Mouse (Mus musculus): Measurements from ENCODE around the gene Crip1.
A peak's percentile ranks its signal among the peaks of the same experiment; 100 is the strongest.

Gene Crip1

DNA sequence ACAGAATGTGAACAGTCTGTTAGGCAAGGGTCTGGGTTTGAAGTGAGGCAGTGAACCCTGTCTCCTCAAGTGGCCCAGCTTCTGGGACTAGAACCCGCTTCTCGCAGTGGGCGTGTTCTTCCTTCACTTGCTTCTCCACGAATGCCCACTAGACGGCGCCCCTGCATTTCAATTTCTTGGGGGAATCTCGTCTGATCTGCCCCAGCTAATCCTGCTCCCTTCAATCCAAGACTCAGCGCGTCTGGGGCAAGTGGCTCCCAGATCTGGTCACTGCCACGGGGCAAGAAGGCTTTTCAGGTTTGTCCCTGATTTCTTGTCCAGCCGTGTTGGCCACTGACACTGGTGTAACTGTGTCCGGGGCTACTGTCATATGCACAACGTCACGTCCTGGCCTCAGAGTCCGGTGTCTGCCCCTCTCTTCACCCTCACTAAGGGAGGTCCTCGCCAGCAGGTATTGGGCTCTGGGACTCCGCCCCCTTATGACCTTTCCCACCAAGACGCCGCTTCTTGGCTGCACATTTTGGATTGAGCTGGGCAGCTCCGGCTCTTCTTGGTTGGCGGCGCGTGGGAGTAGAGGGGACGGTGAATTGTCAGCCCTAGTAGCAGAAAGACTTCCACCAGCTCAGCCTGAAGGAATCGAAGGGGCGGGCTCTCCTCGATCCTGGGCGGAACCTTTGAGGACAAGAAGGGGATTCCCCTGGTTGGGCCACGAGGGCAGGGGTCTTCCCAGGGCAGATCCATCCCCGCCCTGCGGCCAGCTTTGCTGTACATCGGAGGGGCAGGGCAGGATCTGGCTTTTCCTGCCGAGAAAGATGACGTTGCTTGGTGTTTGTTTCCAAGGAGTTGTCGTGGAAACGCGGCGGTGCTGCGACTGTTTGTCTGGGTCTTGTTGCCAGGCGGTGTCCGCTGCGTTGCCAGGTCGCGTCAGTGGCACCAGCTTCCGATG is at the start of gene Crip1:
Gene Crip1 (plus strand): TSS at position 205 of the 946 bp plus-strand sequence.
- DNase-seq: peak; percentile 93

DNA sequence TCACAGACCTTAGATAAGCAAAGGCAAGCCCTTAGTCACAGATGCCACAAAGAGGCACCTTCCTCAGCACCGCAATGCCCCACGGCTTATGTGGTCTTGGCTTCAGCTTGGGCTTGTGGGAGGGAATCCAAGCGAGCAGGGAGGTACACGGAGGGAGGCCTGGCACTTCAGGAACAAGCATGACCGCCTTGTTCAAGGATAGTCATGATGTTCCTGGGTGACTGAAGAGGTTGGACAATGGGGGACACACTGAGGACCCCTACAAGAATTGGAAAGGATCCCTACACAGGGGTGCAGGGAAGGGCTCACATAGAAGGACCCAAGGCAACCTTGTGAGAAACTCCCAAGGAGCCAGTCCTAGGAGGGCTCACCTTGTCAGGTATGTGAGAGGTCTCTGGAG is 49.1 kb upstream of the Crip1 start:
- no peak for DNase-seq

DNA sequence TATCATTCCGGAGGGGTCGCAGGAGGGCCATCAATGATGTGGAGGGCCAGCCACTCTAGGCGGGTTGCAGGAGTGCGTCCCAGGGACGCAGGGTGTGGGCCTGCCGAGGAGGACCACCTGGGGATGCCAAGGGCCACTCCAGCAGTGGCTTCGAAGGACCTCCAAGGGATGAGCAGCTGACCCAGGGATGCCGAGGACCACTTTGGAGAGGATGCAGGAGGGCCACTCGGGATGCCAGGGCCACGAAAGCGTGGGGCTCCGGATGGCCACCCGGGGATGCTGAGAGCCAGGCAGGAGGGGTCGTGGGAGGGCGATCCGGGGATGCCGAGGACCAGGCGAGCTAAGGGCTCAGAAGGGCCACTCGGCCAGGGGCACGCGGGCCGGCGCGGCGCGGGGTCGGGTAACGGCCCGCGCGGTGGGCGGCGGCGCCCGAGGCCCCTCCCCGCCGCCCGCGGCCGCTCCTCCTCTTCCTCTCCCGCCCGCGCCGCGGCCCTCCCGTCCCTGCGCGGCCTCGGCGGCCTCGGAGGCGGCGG is 48.3 kb upstream of the Crip1 start, which contains the start of gene Mta1:
Gene Mta1 (plus strand): TSS at position 530 of the 533 bp plus-strand sequence.
- DNase-seq: peak; percentile 47

DNA sequence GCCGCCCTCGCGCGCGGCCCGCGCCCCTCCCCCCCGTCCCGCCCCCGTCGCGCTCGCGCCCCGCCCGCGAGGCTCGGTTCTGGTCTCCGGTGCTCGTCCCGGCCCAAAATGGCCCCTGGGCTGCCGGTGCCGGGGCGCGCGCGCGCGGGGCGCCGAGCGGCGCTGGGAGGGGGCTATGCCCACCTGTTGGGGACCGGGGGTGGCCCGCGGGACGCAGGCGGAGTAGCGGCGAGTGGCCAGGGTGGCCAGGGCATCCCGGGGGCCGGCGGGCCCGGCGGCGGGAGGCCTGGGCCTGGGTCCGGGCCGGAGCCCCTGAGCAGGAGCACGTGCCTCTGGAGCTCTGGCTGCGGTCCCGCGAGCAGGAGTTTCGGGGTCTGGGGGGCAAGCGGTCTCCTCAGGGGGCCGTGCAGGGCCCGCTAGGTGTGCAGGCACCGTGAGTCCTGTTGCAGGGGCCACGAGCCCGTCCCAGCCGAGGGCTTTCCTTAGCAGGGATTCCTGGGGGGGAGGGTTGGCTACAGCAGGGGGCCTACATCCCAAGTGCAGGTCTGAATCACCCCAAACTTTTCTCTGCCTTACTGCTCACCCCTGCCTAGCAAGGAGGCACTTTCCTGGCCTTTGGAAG is 47.5 kb upstream of the Crip1 start:
- DNase-seq: no peak

DNA sequence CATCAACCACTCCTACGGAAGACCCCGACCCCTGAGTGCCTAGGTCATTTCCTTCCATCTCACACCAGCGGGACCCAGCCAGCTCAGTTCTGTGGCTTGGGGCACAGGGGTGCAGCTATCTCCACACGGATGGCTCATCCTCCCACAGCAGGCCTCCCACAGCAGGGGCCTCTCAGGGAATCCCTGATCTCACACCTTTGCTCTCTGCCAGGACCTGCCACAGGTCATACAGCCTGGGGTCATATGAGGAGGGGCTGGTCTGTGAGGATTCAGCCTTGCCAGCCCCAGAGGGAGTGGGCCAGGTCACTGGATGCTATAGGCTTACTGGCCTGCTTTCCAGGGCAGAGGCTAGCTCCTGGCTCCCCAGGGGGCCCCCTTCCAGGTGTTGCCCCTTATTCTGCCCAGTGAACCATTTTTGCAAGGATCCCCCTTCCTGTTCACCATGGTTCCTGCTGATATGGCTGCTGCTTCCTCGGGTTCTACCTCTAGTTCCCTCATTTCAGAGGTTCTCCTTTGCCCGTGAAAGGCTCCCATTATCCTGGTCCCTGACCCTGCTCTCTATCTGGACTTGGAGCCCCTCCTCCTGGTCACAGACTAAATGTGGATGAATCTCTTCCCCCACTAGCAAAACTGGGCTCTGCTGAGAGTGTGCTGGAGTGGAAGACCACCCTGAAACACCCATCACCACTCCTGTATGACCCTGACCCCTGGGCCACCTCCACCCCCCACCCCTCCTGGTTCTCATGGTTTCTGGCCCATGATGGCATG is 46.5 kb upstream of the Crip1 start:
- DNase-seq: no peak

DNA sequence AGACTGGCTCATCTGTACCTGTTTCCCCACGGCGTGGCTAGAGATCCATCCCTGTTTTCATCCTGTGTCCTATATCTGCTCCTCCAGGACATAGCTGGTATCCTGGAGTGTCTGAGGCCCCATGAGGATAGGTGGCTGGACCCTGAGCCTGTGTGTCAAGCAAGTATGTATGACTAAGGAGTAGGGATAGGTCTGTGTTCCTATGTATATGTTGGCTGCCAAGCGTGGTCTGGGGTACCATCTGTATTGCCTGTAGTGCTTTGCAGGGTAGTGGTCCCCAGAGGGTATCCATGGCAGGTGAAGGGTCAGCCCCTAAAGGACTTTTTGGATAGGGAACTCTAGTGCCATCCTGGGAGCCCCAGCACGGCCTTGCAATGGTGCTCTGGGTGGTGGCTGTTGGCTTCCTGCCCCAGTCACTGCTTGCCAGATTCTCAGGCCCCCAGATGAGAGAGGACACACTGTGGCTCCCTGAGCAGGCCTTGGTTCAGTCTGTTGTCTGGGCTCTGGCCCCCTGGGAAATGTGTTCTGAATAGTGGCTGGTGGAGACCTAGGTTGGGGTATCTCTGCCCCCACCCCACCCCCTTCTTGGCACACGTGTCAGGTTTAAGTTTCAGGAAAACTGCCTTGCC is 45.6 kb upstream of the Crip1 start:
- DNase-seq: peak; percentile 52

GRCm38 (mm10) chr12:113101251-113101960 is 44.7 kb upstream of the Crip1 start:
- no peak for DNase-seq

GRCm38 (mm10) chr12:113102461-113102860 is 43.7 kb upstream of the Crip1 start:
- DNase-seq: peak; percentile 80

GRCm38 (mm10) chr12:113103846-113104451 is 42.2 kb upstream of the Crip1 start:
- peak; percentile 28 for DNase-seq

DNA sequence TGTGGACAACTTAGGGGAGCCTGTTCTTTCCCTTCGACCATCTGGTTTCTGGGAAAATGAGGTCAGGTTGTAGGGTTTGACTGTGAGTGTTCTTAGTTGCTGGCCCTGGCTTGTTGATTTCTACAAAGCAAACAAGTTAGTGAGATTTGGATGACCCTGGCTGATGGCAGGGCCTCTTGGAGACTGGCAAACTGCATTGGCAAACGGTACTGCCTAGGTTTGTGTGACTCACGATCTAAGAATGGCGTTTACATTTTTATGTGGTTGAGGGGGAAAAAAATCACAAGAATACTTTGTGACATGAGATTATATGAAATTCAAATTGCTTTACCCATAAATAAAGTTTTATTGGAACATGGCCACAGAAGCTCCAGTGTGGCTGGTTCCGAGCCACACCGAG is 39.7 kb upstream of the Crip1 start:
- DNase-seq: peak; percentile 62

DNA sequence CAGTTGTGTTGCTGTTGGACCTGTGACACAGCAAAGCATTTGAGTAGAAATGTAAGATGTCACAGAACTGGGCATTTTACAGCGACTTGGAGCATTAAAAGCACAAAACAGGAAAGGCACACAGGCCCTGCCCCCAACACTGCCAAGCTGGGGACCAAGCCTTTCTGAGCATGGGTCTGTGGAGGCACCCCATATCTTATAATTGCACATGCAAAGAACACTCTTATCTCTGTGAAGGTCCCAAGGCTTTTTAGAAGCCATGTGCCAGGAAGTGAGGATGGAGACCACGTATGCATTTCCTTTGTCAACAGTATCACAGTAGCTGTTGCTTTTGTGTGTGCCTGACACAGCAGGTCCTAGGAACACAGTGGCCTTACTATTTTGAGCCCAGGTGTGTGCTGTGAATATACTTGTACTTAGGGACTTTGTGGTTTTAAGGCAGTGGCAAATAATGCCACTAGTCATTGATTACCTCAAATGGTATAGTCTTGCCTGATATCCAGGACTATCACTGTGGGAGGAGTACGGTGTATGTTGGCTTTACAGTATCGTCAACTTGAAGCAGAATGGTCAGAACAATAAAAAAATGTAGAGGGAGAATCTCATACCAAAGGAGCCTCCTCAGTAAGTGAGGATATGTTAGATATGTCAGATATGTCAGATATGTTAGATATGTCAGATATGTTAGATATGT is 38.5 kb upstream of the Crip1 start:
- no peak for DNase-seq

DNA sequence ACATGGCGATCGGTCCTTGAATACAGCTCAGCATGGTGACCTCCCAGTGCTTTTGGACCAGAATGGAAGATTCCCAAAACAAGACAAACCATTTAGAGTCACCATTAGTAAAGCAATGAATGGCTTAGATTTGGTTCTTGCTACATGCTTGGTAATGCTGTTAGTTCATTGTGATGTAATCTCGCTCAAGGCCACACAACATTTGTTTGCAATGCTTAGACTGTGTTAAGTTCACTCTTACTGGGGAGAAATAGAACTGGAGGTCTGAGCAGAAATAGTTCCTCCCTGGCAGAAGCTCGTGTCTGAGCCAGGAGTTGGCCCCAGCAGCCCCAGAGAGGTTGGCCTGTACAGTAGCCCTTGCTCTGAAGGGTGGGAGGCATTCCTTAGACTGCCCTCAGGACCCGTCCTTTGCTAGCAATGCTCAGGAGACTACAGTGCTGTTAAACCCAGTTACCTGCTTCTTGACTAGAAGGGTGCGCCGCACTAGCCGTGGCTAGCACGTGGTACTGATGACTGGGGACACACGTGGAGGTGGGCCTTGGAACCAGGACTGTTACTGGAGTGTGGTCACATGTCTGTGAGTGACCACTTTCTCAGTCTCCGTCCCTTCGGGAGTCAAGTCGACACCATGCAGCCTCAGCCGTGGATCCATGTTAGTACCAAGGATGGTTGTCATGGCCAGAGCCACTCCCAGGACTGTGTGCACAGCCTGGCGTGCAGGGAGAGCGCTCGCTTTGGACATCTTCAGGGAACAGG is 37.4 kb upstream of the Crip1 start:
- DNase-seq: no peak

GRCm38 (mm10) chr12:113109801-113110200 is 36.3 kb upstream of the Crip1 start:
- DNase-seq: no peak

DNA sequence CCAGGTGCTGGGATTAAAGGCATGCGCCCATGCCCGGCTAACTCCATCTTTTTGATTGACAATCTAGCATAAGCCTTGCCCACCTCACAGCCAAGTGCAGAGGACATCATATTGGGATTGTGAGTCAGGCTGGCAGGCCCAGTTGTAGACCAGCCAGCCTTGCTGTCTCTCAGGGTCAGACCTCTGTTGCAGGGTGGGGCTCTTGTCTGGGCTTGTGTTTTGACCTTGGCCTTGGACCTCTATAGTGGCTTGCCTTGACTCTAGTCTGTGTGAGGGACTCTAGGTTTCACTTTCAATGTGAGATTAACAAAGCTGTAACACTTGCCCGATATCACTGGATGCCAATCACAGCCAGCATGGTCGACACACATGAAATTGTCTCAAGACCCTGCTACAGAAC is 32.0 kb upstream of the Crip1 start:
- DNase-seq: no peak

DNA sequence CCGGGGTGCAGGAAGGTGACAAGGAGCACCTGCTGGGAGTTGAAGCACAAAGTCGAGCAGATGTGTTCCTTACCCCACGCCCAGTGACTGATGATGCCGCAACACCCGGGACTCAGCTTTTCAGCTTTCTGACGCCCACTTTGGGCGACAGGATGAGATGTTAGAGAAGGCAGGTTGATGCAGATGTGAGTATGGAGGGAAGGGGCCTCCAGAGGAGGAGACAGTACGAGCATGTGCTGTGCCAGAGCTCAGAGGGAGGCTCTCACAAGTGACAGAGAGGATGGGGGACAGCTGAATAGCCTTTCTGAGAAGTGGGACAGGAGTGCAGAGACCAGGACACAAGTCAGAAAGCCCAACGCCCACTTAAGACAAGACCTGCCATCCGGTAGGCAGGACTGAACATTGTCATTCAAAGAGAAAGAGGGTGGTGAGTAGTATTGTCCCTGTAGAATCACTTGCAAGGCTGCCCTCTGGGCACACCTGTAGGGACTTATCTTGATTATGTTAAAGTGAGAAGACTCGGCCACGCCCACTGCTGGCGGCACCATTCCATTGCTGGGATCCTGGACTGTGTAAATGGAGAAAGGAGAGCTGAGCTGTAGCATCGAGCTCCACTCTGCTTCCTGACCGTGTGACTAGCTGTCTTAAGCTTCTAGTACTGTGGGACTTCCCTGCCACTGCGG is 31.1 kb upstream of the Crip1 start:
- peak; percentile 44 for DNase-seq

DNA sequence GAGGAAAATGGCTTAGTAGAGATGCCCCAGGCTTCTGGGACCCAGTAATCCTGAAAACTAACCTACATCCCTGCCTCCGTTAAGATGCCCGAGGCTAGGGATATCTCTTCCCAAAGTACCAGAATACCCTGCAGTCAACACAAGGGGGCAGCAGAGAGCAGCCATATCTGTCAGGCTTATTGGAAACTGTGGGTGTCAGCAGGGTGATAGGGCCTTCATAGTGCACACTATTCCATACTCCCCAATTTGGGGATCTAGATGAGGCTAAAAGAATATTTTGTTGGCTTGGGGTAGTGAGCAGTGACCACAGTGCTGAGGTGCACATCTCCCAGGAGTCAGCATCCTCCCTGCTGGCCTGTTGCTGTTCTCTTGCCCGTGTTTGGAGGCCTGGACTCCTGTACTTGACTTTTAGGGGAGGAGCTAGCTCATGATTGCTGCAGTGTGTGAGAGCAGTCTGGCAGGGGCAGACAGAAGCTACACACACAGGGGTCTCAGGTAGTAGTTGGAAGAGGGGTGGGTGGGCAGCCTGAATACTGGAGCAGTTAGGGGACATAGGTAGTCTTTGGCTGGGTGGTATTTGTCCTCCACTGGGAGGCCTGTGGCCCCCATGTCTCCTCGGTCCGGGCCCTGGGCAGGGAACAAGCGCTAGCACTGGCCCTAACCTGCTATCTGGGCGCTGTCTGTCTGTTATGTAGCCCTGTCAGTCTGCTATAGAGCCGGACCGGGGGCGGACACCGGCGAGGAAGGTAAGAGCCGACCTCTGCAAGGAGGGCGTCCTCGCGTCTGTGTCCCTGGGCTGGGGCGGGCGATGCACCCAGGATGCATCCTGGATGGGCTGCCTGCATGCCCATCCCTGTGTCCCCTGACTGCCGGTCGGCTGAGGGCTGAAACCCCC is 26.4 kb upstream of the Crip1 start:
- DNase-seq: peak; percentile 91

DNA sequence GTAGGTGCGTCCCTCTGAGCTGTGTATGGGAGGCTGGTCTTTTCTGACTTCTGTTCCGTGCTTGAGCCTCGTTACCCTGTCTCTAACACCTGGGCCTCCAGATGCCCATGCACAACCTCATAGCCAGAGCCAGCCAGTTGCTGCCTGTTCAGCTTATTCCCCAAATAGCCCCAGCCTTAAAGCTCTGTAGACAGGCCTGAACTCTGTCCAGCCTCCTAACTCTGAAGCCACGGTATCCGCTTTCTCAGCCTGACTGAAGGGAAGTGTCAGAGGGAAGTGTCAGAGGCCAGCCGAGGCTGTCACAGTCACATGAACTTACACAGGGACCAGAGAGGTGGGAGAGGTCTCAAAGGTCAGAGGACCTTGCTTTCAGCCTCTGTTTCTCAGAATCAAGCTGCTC is 21.4 kb upstream of the Crip1 start:
- no peak for DNase-seq

GRCm38 (mm10) chr12:113130732-113131131 is 15.4 kb upstream of the Crip1 start:
- no peak for DNase-seq
